Mouse (Mus musculus) spleen, adult 2 months (tissue): Measurements from ENCODE around the gene Slc29a1. TPM values are rescaled to one million over a fixed set of nuclear protein-coding genes. Genes with fewer than 3 reads are reported as not detected.

Experiments used
- DNase-seq, 2 experiments: peaks; one replicate each; pipeline versions ENCODE4 v3.0.0 to v3.0.0-alpha.2; 2012 to 2021; ENCODE audit warnings: low spot score in 2 of 2, low read depth in 1 of 2
- H3K27ac ChIP-seq: fragments of 200-500 bp; 2 replicates; pipeline ENCODE4 v1.5.1; 2012; ENCODE audit warnings: low read length, inconsistent platforms; ENCODE audit not compliant: insufficient read depth
- H3K27me3 ChIP-seq: fragments of 200-500 bp; 2 replicates; pipeline ENCODE4 v1.6.1; 2012; ENCODE audit warnings: mild to moderate bottlenecking, moderate library complexity, low read length, inconsistent platforms; ENCODE audit not compliant: control insufficient read depth, insufficient read depth
- H3K36me3 ChIP-seq: fragments of 200-500 bp; 2 replicates; pipeline ENCODE4 v1.6.1; 2012; ENCODE audit warnings: mild to moderate bottlenecking, low read length, inconsistent platforms; ENCODE audit not compliant: control insufficient read depth, insufficient read depth
- H3K4me1 ChIP-seq: fragments of 200-500 bp; 2 replicates; pipeline ENCODE4 v1.6.1; 2011; ENCODE audit warnings: inconsistent platforms; ENCODE audit not compliant: control insufficient read depth, insufficient read depth, insufficient read length
- H3K4me3 ChIP-seq: fragments of 200-500 bp; 2 replicates; pipeline ENCODE4 v1.5.1; 2011; ENCODE audit warnings: mild to moderate bottlenecking, inconsistent platforms; ENCODE audit not compliant: insufficient read depth, insufficient read length; ENCODE audit errors: extremely low read depth
- CTCF ChIP-seq: fragments of 200-500 bp; IDR thresholded peaks from 2 replicates; pipeline ENCODE4 v1.5.1; 2011; ENCODE audit warnings: mild to moderate bottlenecking, inconsistent platforms; ENCODE audit not compliant: insufficient read depth, insufficient read length, insufficient replicate concordance; ENCODE audit errors: extremely low read depth
- POLR2A ChIP-seq: fragments of 200-500 bp; IDR thresholded peaks from 2 replicates; pipeline ENCODE4 v1.6.1; 2011; ENCODE audit warnings: low read depth, low read length, inconsistent platforms
- WGBS: fragments of 180-500 bp; shearing (Covaris S2); methylation state at CpG from one replicate; pipeline ENCODE4 v1.1.7; 2018; 5-methylcytosine and 5-hydroxymethylcytosine counted together
- polyA plus RNA-seq: library from polyadenylated mRNA; depleted of rRNA; stranded (reverse); fragments of >200 nt; gene quantifications from 2 replicates; pipeline ENCODE4 v1.2.3, GENCODE M21; 2012

Slc29a1 gene
- polyA plus RNA-seq, 1 experiment: 122 TPM

- Histone ChIP-seq H3K27ac (no peak overlapping the region), H3K4me3 (no peak overlapping the region), H3K27me3 (no peaks in the 10 kb centered on the region), H3K4me1 (no peaks in the 10 kb centered on the region; the same call in none of the 2 replicates), H3K36me3 (peaks cover 49% of the 10 kb centered on the region)
- TF ChIP-seq POLR2A: no peak
- TF ChIP-seq CTCF: no peak
- no peak for DNase-seq
- 95% methylated on average over 11 of the region's 11 CpGs for WGBS
Observed at GRCm38 (mm10) chr17:45565103-45565502, 34.3 kb downstream of the Slc29a1 start.

- no peaks in the 10 kb centered on the region; the same call in none of the 2 replicates for H3K4me1 ChIP-seq
- peak overlapping the region; percentile 84 for H3K27ac ChIP-seq
- no peaks in the 10 kb centered on the region for H3K27me3 ChIP-seq
- TF ChIP-seq CTCF: no peak
- no peak for TF ChIP-seq POLR2A
- DNase-seq: no peak
- peaks cover 45% of the 10 kb centered on the region for H3K36me3 ChIP-seq
- peak overlapping the region; percentile 81 for H3K4me3 ChIP-seq
- 21% methylated on average over 18 of the region's 18 CpGs for WGBS
Observed at GRCm38 (mm10) chr17:45564531-45565084, 34.8 kb downstream of the Slc29a1 start.

- peak in 1 of 2 experiments; percentile 85 for DNase-seq
Observed at GRCm38 (mm10) chr17:45563655-45564530, 35.5 kb downstream of the Slc29a1 start, which contains the start of gene Slc35b2. Slc35b2 (plus strand) TSS chr17:45563874.

GRCm38 (mm10) chr17:45563216-45563615 is 36.2 kb downstream of the Slc29a1 start:
- Histone ChIP-seq H3K36me3 (peaks cover 42% of the 10 kb centered on the region), H3K4me3 (no peak overlapping the region), H3K27ac (peak overlapping the region; percentile 84), H3K27me3 (no peaks in the 10 kb centered on the region), H3K4me1 (peaks cover 9% of the 10 kb centered on the region)
- TF ChIP-seq CTCF (no peak), POLR2A (no peak)
- WGBS: 42% methylated on average over 12 of the region's 12 CpGs
- no peak for DNase-seq

More at GRCm38 (mm10) chr17:45563655-45564530, 35.5 kb downstream of the Slc29a1 start, which contains the start of gene Slc35b2:
- Histone ChIP-seq H3K36me3 (peaks cover 42% of the 10 kb centered on the region), H3K27me3 (no peaks in the 10 kb centered on the region), H3K4me3 (peak within 1 kb of the TSS; percentile 81), H3K27ac (peak within 1 kb of the TSS; percentile 84), H3K4me1 (peaks cover 5% of the 10 kb centered on the region)
- WGBS: under 1% methylated on average over 46 of the region's 61 CpGs
- TF ChIP-seq POLR2A: peak; percentile 25
- peak; percentile 83 for TF ChIP-seq CTCF

- WGBS: 74% methylated on average over 15 of the region's 15 CpGs
- no peaks in the 10 kb centered on the region for H3K27me3 ChIP-seq
- H3K36me3 ChIP-seq: peaks cover 28% of the 10 kb centered on the region
- no peak overlapping the region for H3K4me3 ChIP-seq
- H3K27ac ChIP-seq: peak overlapping the region; percentile 76
- no peak for DNase-seq
- no peak for TF ChIP-seq POLR2A
- TF ChIP-seq CTCF: no peak
- H3K4me1 ChIP-seq: peaks cover 9% of the 10 kb centered on the region
Observed at GRCm38 (mm10) chr17:45559732-45560525, 39.5 kb downstream of the Slc29a1 start.

- H3K4me3 ChIP-seq: peak overlapping the region; percentile 97
- H3K36me3 ChIP-seq: peaks cover 28% of the 10 kb centered on the region
- no peak for TF ChIP-seq CTCF
- TF ChIP-seq POLR2A: no peak
- peak overlapping the region; percentile 89 for H3K27ac ChIP-seq
- peak in 1 of 2 experiments; percentile 58 for DNase-seq
- H3K27me3 ChIP-seq: no peaks in the 10 kb centered on the region
- 11% methylated on average over 16 of the region's 16 CpGs for WGBS
- H3K4me1 ChIP-seq: peaks cover 9% of the 10 kb centered on the region; the same call in 1 of the 2 replicates
Observed at GRCm38 (mm10) chr17:45557998-45558862, 41.2 kb downstream of the Slc29a1 start.
